In genomic region chr11:105178516-105178915, GRCm38 (mm10) we compare ENCODE assay signal across 8 mouse cellular contexts. TPM values are rescaled to one million over a fixed set of nuclear protein-coding genes. Genes with fewer than 3 reads are reported as not detected.
A peak's percentile ranks its signal among the peaks of the same experiment; 100 is the strongest.
DNase-seq lines count a peak whose midpoint lies in the region; ATAC-seq and TF ChIP-seq lines count a peak whose summit lies in the region.

Gene Tlk2, plus strand, starts transcription at chr11:105178807.

- TF ChIP-seq CTCF in lung, adult 2 months (IDR thresholded peaks at IDR 0.05; ENCODE audit: insufficient read depth, low read length) = no peak

- no peak within 1 kb of the TSS for H3K9ac ChIP-seq in embryonic facial prominence, embryonic 12.5 days
- H3K9ac ChIP-seq in heart, embryonic 11.5 days (ENCODE audit: low read depth, low read length) = no peak within 1 kb of the TSS
- H3K9ac ChIP-seq in midbrain, embryonic 11.5 days (ENCODE audit: low read length) = no peak within 1 kb of the TSS

- no peak for DNase-seq in lung, adult 2 months
- DNase-seq in lung, postnatal 25 days (ENCODE audit: low spot score) = no peak
- DNase-seq in kidney, postnatal 14 days = peak; percentile 28
- DNase-seq in midbrain, embryonic 11.5 days (ENCODE audit: low spot score, missing footprints) = no peak
- no peak for DNase-seq in cerebellum, postnatal 36 days
- no peak for DNase-seq in right cerebral cortex, adult 2 months (ENCODE audit: low spot score in 2 of 2)

- H3K9me3 ChIP-seq in embryonic facial prominence, embryonic 12.5 days = no peaks in the 10 kb centered on the region
- H3K9me3 ChIP-seq in heart, embryonic 11.5 days (replicated peaks; ENCODE audit: control insufficient read depth, low read length) = no peaks in the 10 kb centered on the region
- H3K9me3 ChIP-seq in midbrain, embryonic 11.5 days (ENCODE audit: control insufficient read depth, low read length) = no peaks in the 10 kb centered on the region

- WGBS in lung, adult 2 months = 46% methylated on average over 2 of the region's 2 CpGs
- 40% methylated on average over 2 of the region's 2 CpGs for WGBS in embryonic facial prominence, embryonic 12.5 days
- WGBS in heart, embryonic 11.5 days (ENCODE audit: insufficient replicate concordance) = 48% methylated on average over 2 of the region's 2 CpGs
- WGBS in midbrain, embryonic 11.5 days = 47% methylated on average over 2 of the region's 2 CpGs

- H3K27me3 ChIP-seq in embryonic facial prominence, embryonic 12.5 days = no peaks in the 10 kb centered on the region
- H3K27me3 ChIP-seq in heart, embryonic 11.5 days (ENCODE audit: control insufficient read depth, insufficient read depth, low read length) = no peaks in the 10 kb centered on the region
- H3K27me3 ChIP-seq in midbrain, embryonic 11.5 days (ENCODE audit: control insufficient read depth, insufficient read depth, low read length) = no peaks in the 10 kb centered on the region

- H3K4me3 ChIP-seq in lung, adult 2 months (replicated peaks; ENCODE audit: extremely low read depth, low read depth, low read length) = no peak within 1 kb of the TSS
- H3K4me3 ChIP-seq in embryonic facial prominence, embryonic 12.5 days = no peak within 1 kb of the TSS
- H3K4me3 ChIP-seq in heart, embryonic 11.5 days (ENCODE audit: low read depth, low read length) = peak within 1 kb of the TSS; percentile 4; the same call in 1 of the 2 replicates
- H3K4me3 ChIP-seq in midbrain, embryonic 11.5 days (ENCODE audit: low read depth, low read length) = peak within 1 kb of the TSS; percentile 94; the same call in 1 of the 2 replicates

- H3K4me1 ChIP-seq in lung, adult 2 months (ENCODE audit: control insufficient read depth, insufficient read depth, low read length) = peaks cover 12% of the 10 kb centered on the region
- H3K4me1 ChIP-seq in embryonic facial prominence, embryonic 12.5 days = peaks cover 14% of the 10 kb centered on the region
- H3K4me1 ChIP-seq in heart, embryonic 11.5 days (ENCODE audit: control insufficient read depth, insufficient read depth, low read length) = peaks cover 13% of the 10 kb centered on the region
- peaks cover 11% of the 10 kb centered on the region for H3K4me1 ChIP-seq in midbrain, embryonic 11.5 days (ENCODE audit: control insufficient read depth, insufficient read depth, low read length)

- no peak within 1 kb of the TSS for H3K27ac ChIP-seq in embryonic facial prominence, embryonic 12.5 days
- H3K27ac ChIP-seq in heart, embryonic 11.5 days (ENCODE audit: low read depth, low read length) = no peak within 1 kb of the TSS
- H3K27ac ChIP-seq in midbrain, embryonic 11.5 days (ENCODE audit: low read depth, low read length) = no peak within 1 kb of the TSS

- peak within 1 kb of the TSS; percentile 65 for H3K4me2 ChIP-seq in embryonic facial prominence, embryonic 12.5 days (replicated peaks)
- peak within 1 kb of the TSS; percentile 63 for H3K4me2 ChIP-seq in heart, embryonic 11.5 days
- H3K4me2 ChIP-seq in midbrain, embryonic 11.5 days = peak within 1 kb of the TSS; percentile 81

- TF ChIP-seq POLR2A in lung, adult 2 months (IDR thresholded peaks at IDR 0.05; ENCODE audit: borderline replicate concordance, extremely low read depth, low read depth, low read length) = no peak

- no peak for ATAC-seq in embryonic facial prominence, embryonic 12.5 days (ENCODE audit: insufficient number of reproducible peaks, insufficient read depth, low FRiP score, low TSS enrichment)
- no peak for ATAC-seq in heart, embryonic 11.5 days (replicated peaks; ENCODE audit: insufficient number of reproducible peaks, low FRiP score, low TSS enrichment)
- no peak for ATAC-seq in midbrain, embryonic 11.5 days (ENCODE audit: low FRiP score)

- H3K36me3 ChIP-seq in embryonic facial prominence, embryonic 12.5 days = 0 out of 2 replicates have a peak, but pooled peaks cover 4% of the 10 kb centered on the region
- H3K36me3 ChIP-seq in heart, embryonic 11.5 days (ENCODE audit: control insufficient read depth, insufficient read depth, low read length) = peaks cover 4% of the 10 kb centered on the region; the same call in 1 of the 2 replicates
- no peaks in the 10 kb centered on the region for H3K36me3 ChIP-seq in midbrain, embryonic 11.5 days (ENCODE audit: control insufficient read depth, insufficient read depth, low read length)

RNA-seq across cellular contexts. Expression of gene Tlk2, which starts in this region (rescaled TPM):
- 11.8 and 13.5 TPM in 2 replicates for polyA plus RNA-seq in lung, adult 2 months (2012; rRNA removed)
- 24.3 and 30.4 TPM in 2 replicates for polyA plus RNA-seq in embryonic facial prominence, embryonic 12.5 days (2016; fragmentation: Nextera tagmentation; extraction: Ambion mirVana)
- 17.3 and 19.3 TPM in 2 replicates for polyA plus RNA-seq in heart, embryonic 11.5 days (2014; fragmentation: Nextera tagmentation; extraction: Ambion mirVana)
- polyA plus RNA-seq in midbrain, embryonic 11.5 days (2014; fragmentation: Nextera tagmentation; extraction: Ambion mirVana) = 29.4 and 33.1 TPM in 2 replicates

Comparison
In these comparisons a context has a peak if more than half of its experiments do, and no peak if none do; other contexts are left out.
1. H3K4me3 ChIP-seq: peak in heart, embryonic 11.5 days (single experiment) and midbrain, embryonic 11.5 days (single experiment); none in lung, adult 2 months (single experiment) and embryonic facial prominence, embryonic 12.5 days (single experiment).
2. Peak in every context shown above with its lines, with median percentiles within 50 percentile points of each other: H3K4me2 ChIP-seq.